Mouse (Mus musculus): Measurements from ENCODE around the gene Larp6.

Gene Larp6

DNA sequence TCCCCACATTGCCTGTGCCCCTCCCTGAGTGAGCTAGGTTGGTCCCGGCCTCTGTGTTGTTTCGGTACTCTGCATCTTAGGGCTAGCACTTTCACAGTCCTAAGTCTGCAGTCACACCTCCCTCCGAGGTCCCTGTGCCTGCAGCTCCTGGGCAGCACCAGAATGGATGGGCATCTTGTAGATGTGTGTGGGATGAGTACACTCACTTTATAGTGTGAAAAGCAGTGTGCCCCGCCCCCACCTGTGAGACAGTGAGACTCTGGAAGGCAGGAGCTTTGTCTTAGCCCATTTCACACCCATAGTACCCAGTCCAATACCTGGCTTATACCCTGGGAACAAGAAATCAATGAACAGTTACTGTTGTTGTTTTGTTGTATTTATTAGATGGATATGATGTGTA is 2.5 kb downstream of the Larp6 start:
- no peak for DNase-seq (ENCODE audit: low spot score)

- no peak for DNase-seq (ENCODE audit: low spot score)
Observed at GRCm38 (mm10) chr9:60715828-60716227, 3.0 kb downstream of the Larp6 start.

DNA sequence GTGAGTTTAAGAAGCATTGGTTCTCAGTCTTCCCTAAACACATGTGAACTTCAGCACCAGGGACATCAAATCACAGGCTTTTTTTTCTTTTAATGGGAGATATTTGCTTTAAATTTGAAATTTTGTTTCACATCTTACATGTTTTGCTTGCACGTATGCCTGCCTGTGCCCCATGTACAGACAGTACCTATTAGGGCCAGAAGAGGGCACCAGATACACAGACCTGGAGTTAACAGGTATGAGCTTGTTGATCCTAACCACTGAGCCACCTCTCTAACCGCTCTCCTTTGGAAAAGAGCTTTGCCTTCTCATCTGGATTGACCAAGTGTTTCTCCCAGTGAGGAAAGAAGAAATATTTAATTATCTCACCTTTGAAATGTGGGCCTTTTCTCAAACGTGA is 5.5 kb downstream of the Larp6 start:
- no peak for DNase-seq (ENCODE audit: low spot score)

DNA sequence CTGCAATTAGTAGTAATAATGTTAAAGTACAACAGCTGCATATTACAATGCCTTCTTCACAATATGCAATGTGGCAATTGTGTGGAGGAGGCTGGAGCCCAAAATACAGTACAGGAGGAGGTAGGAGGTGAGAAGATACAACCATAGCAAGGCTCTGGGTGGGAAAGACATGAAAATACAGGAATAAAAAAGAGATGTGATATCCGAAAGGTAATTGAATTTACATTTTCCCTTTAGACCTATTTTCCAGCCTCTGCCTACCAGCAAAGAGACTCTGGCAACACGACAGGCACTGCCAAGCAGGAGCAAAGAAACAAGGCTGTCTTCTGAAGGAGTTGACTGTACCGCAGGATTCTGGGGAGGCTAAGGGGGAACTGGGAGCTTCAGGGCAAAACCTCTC is 6.9 kb downstream of the Larp6 start:
- no peak for DNase-seq (ENCODE audit: low spot score)

GRCm38 (mm10) chr9:60724968-60725367 is 12.2 kb downstream of the Larp6 start:
- no peak for DNase-seq (ENCODE audit: low spot score)

DNA sequence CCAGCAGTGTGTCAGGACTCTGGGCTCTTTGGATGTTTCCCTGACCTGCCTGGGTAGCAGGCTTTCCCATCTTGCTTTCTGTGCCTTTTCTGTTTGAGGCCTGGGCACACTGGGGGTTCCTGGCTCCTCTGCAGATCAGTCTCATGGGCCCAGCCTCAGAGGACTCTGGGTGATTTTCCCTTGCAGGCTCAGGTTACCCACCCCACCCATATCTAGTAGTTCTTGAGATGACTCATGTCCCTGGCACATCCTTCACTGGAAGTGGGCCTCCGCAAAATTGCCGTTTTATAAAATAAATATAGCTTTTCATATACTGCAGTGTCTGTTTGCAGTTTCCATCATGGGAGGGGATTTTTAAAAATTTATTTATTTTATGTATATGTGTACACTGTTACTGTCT is 21.5 kb downstream of the Larp6 start:
- DNase-seq (ENCODE audit: low spot score) = no peak

GRCm38 (mm10) chr9:60739126-60739525 is 26.3 kb downstream of the Larp6 start:
- no peak for DNase-seq (ENCODE audit: low spot score)

DNA sequence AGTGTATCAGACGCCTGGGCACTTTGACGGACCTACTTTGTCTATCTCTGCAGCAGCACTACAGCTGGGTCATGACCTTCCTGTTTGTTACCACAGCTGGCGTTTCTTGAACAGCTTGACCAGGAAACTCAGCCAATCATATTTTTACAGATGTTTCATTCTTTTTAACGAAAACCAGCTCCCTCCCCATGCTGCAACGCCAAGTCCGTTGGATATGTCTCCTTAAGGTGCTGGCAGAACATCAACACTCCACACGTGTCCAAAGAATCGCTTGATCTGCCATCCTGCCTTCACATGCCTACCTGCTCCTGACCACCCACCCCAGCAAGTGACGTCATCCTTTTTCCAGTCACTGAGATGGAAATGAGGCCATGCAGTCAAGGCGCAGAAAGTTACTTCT is 28.6 kb downstream of the Larp6 start:
- no peak for DNase-seq (ENCODE audit: low spot score)

- DNase-seq (ENCODE audit: low spot score) = no peak
Observed at GRCm38 (mm10) chr9:60742516-60742915, 29.7 kb downstream of the Larp6 start.

DNA sequence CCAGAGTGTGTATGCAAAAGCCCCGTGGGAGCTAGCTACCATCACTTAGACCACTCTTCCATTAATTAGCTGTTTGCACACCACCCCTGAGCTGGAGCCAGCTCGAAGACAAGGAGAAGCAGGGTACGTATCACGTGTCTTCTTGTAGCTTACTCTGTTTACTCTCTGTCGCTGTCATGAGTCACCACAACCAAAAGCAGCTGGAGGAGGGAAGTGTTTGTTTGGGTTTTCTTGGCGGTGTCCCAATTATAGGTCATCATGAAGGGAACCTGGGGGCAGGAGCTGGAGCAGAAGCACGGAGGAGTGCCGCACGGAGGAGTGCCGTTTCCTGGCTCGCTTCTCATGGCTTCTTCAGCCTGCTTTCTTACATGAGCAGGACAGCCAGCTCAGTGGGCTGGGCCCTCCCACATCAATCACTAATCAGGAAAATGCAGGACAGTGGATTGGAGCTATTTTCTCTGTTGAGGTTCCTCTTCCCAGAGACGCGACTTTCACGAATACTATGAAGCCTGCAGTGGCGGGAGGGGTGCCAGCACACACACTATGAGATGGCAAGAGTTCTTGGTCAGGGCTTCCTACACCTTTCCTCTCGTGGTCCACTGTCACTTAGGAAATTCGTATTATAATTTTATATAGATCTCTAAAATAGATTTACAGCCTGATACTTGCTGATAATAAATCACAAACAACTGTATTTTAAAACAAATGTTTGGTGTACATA is 30.6 kb downstream of the Larp6 start:
- DNase-seq (ENCODE audit: low spot score) = no peak

- no peak for DNase-seq (ENCODE audit: low spot score)
Observed at GRCm38 (mm10) chr9:60744171-60744969, 31.6 kb downstream of the Larp6 start.

GRCm38 (mm10) chr9:60744971-60745370 is 32.2 kb downstream of the Larp6 start:
- no peak for DNase-seq (ENCODE audit: low spot score)

DNA sequence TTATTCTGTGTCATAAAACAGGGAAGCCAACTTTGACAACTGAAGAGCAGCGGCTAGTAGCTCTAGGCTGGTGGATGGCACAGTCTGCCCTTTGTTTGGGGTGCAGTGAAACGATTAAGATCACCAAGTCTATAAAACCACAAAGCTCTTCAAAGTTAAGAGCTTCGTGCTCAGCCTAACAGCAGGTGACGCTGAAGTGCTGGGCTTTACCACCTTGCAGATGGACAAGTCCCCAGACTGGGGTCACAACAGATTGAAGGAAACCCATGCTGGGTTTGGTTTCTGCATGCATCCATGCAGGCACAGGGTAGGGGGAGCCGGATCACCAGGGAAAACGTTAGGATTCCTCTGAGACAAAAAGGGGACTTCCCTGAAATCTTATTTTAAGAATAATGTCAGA is 33.8 kb downstream of the Larp6 start:
- no peak for DNase-seq (ENCODE audit: low spot score)

DNA sequence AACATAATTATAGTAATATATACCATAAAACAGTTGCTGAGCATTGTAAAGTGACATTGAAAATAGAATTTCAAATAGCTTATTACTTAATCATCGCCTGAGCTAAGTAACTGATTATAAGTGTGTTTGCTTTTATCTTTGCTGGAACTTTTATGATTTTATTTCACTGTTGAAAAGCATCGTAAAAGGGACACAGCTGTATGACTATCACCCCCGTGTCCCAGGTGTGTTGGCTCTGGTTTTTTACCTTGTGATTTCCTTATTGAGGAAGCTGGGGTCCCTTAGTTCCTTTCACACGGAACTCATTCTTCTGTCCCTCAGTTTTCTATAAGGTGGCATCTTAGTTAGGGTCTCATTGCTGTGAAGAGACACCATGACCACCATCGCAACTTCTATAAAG is 34.9 kb downstream of the Larp6 start:
- DNase-seq (ENCODE audit: low spot score) = no peak

- no peak for DNase-seq (ENCODE audit: low spot score)
Observed at GRCm38 (mm10) chr9:60748191-60748590, 35.4 kb downstream of the Larp6 start.

GRCm38 (mm10) chr9:60749105-60749504 is 36.3 kb downstream of the Larp6 start:
- DNase-seq (ENCODE audit: low spot score) = no peak

- DNase-seq (ENCODE audit: low spot score) = no peak
Observed at GRCm38 (mm10) chr9:60751098-60751497, 38.3 kb downstream of the Larp6 start.

DNA sequence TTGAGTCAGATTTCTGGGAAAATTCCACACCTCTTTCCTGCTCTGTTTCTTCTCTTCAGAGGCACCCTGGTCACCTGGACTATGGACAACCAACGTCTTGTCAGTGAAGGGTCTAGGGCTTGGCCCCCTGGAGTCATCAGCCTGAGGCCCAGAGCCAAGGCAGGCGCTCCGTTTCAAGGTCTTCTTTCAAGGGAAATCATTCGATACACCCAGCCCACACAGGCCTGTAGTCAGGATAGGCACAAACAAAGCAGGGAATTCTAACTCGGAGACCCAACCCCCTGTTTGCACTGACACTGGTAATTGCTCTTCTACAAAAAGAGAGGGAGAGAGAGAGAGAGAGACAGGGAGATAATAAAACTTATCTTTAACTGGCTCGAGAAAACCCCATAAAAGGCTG is 39.2 kb downstream of the Larp6 start:
- DNase-seq (ENCODE audit: low spot score) = no peak

GRCm38 (mm10) chr9:60752636-60753035 is 39.8 kb downstream of the Larp6 start:
- no peak for DNase-seq (ENCODE audit: low spot score)

DNA sequence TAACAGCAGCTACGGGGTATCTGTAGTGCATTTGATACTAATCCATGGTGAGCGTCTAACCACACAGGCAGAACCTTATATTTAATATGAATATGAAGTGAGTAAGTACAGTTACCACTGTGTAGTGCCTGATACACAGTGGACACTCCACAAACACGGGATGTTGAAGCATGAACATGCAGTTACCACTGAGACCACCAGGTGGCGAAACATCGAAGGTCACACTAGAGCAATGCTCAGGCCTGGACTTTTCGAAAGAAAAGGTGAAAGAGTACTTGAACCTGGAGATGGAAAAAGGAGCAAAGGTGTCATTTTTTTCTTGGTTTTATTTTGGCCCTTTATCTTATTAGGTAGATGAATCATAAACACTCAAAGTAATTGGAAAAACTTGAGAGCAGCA is 43.5 kb downstream of the Larp6 start:
- DNase-seq (ENCODE audit: low spot score) = no peak

- no peak for DNase-seq (ENCODE audit: low spot score)
Observed at GRCm38 (mm10) chr9:60756866-60757740, 44.3 kb downstream of the Larp6 start.

DNA sequence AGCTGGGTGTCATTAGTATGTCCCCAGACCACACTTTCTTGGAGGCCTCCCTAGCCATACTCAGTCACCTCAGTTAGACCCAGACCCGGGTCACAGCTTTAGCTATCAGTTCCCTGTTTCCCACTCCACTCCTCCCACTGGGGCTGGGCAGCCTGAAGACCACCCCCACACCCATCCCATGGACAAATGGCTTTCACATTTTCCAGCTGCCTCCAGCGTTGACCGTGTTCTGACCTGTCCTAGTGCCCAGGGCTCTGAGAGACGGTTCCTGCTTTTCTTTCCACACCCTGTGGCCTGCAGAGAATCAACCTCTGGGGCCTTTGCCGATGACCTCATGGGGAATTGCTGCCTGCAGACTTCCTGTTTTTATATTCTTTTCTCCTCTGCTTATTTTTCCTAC is 45.0 kb downstream of the Larp6 start:
- no peak for DNase-seq (ENCODE audit: low spot score)

Measured in ovary, postnatal 10 days (tissue).